Mouse (Mus musculus): ENCODE results near the gene Irx3. TPM values are rescaled to one million over a fixed set of nuclear protein-coding genes. Genes with fewer than 3 reads are reported as not detected.

Gene Irx3
- polyA plus RNA-seq, 1 experiment from 2014 or later: 36.6 TPM

DNA sequence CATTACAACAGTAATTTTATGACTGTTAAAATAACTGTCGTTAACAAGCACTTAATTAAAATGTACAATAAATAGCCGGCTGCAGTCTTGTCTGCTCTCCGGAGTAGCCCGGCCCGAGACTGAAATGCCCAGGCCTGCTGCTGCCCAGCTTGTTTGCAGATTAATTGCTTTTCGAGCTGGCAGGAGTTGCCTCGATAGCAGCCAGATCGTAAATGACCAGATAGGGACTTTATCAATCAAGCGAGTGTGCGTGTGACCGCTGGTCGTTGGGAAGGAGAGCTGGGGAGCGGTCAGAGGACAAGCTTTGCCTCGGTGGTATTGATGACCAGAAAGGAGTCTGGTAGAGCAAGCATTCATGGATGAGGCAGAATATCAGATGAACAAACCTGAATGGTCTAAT, 25.8 kb upstream of the Irx3 start:
- TF ChIP-seq CTCF (IDR thresholded peaks at IDR 0.05) (no peak), EP300 (IDR thresholded peaks at IDR 0.05) (no peak)
- Histone ChIP-seq H3K27ac (ENCODE audit: low read length) (no peak overlapping the region), H3K4me3 (ENCODE audit: low read depth, low read length) (no peak overlapping the region), H3K4me2 (replicated peaks; ENCODE audit: low read depth, low read length) (no peak overlapping the region), H3K9ac (replicated peaks; ENCODE audit: low read depth) (no peak overlapping the region), H3K27me3 (replicated peaks; ENCODE audit: insufficient read depth, low read length) (peaks cover 4% of the 10 kb centered on the region; the same call in 1 of the 2 replicates), H3K9me3 (ENCODE audit: low read length) (no peaks in the 10 kb centered on the region), H3K4me1 (ENCODE audit: insufficient read depth, low read depth, low read length) (no peaks in the 10 kb centered on the region), H3K36me3 (ENCODE audit: insufficient read depth, low read length) (no peaks in the 10 kb centered on the region)
- DNase-seq (ENCODE audit: low spot score): no peak
- 54% methylated on average over 14 of the region's 14 CpGs for WGBS
- no peak for ATAC-seq

DNA sequence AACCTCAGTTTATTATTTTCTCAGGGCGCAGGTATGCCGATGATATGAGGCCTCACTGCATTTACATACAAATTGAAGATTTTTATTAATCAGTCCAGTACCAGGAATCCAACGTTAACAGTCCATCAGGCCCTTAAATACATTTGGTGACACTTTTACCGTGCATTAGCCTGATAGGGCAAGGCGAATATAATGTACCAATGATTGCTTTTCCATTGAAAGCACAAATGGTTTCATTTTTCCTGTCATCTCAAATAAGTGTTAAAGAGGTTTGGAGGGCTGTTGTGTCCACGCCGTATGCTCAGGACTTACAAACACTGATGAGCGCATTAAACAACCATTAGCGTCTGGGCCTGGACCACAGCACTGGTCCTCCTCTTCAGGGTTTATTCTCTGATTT, 25.3 kb upstream of the Irx3 start:
- Histone ChIP-seq H3K4me3 (ENCODE audit: low read depth, low read length) (no peak overlapping the region), H3K36me3 (ENCODE audit: insufficient read depth, low read length) (no peaks in the 10 kb centered on the region), H3K9ac (replicated peaks; ENCODE audit: low read depth) (no peak overlapping the region), H3K27ac (ENCODE audit: low read length) (no peak overlapping the region), H3K27me3 (replicated peaks; ENCODE audit: insufficient read depth, low read length) (peaks cover 4% of the 10 kb centered on the region; the same call in 1 of the 2 replicates), H3K4me2 (replicated peaks; ENCODE audit: low read depth, low read length) (no peak overlapping the region), H3K9me3 (ENCODE audit: low read length) (no peaks in the 10 kb centered on the region), H3K4me1 (ENCODE audit: insufficient read depth, low read depth, low read length) (no peaks in the 10 kb centered on the region)
- ATAC-seq (no peak), DNase-seq (ENCODE audit: low spot score) (no peak)
- 84% methylated on average over 9 of the region's 9 CpGs for WGBS
- no peak for TF ChIP-seq EP300 (IDR thresholded peaks at IDR 0.05)
- no peak for TF ChIP-seq CTCF (IDR thresholded peaks at IDR 0.05)

DNA sequence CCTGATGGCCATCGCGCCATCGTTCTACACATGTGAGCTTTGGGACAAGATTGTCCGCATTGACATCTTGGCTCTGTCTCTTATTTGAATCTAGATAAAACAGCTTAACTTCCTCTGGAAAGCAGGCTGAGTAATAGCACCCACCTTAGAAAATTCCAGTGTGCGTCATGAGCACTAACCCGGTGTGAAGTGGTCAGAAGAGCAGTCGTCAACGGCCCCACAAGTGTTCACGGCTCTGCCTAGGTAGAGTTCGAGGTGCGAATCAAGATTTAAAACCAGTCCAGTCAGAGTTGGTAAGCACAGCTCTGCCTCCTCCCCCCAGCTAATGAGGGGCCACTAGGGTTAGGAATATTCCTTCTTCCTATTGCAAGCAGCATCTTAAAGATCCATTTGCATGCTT, 21.5 kb upstream of the Irx3 start:
- no peaks in the 10 kb centered on the region for H3K27me3 ChIP-seq (replicated peaks; ENCODE audit: insufficient read depth, low read length)
- no peaks in the 10 kb centered on the region for H3K9me3 ChIP-seq (ENCODE audit: low read length)
- WGBS: 69% methylated on average over 11 of the region's 11 CpGs
- H3K4me1 ChIP-seq (ENCODE audit: insufficient read depth, low read depth, low read length): peaks cover 3% of the 10 kb centered on the region; the same call in 1 of the 2 replicates
- H3K4me3 ChIP-seq (ENCODE audit: low read depth, low read length): no peak overlapping the region
- ATAC-seq: peak; percentile 85
- no peak overlapping the region for H3K9ac ChIP-seq (replicated peaks; ENCODE audit: low read depth)
- TF ChIP-seq EP300 (IDR thresholded peaks at IDR 0.05) (peak; percentile 38; the same call in 1 of the 2 replicates), CTCF (IDR thresholded peaks at IDR 0.05) (no peak)
- H3K36me3 ChIP-seq (ENCODE audit: insufficient read depth, low read length): no peaks in the 10 kb centered on the region
- no peak overlapping the region for H3K4me2 ChIP-seq (replicated peaks; ENCODE audit: low read depth, low read length)
- no peak overlapping the region for H3K27ac ChIP-seq (ENCODE audit: low read length)
- peak; percentile 80 for DNase-seq (ENCODE audit: low spot score)

DNA sequence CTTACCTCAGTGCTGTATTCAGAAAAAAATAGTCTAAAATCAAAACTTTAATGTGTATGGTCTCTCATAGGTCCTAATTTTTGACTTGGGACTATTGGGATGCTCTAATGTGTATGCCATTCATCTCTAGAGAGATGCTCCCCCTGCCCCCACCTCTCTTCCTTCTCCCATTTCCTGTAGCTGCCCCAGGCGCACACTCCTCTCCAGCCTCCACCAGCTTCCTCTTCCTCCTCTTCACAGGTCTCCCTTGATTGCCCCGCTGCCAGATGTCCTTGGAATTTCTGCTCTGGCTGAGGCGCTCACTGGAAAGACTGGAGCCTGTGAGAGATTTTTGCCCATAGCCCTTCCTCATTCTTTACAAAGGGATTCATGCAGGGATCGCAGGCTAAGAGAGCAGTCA, 20.9 kb upstream of the Irx3 start:
- peak; percentile 25 for ATAC-seq
- WGBS: 28% methylated on average over 4 of the region's 4 CpGs
- TF ChIP-seq CTCF (IDR thresholded peaks at IDR 0.05) (no peak), EP300 (IDR thresholded peaks at IDR 0.05) (no peak)

DNA sequence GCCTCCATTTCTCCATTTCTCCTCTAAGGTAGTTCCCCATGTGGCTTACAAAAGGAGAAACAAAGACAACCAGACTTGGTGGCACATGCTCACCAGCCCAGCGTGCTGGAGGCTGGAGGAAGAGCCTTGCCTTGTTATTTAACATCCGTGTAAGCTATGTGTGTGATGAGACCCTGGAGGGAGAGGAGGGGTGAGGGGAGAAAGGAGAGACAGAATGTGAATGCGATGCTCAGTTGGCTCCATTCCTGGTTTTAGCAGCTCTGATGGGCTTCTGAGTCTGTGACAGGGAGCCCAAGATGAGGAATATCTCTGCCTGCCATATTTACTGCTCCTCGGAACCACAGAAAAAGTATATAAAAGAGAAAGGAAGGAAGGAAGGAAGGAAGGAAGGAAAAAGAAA, 20.1 kb upstream of the Irx3 start:
- Histone ChIP-seq H3K27ac (ENCODE audit: low read length) (no peak overlapping the region), H3K4me1 (ENCODE audit: insufficient read depth, low read depth, low read length) (peaks cover 3% of the 10 kb centered on the region; the same call in 1 of the 2 replicates), H3K9me3 (ENCODE audit: low read length) (no peaks in the 10 kb centered on the region), H3K36me3 (ENCODE audit: insufficient read depth, low read length) (no peaks in the 10 kb centered on the region), H3K27me3 (replicated peaks; ENCODE audit: insufficient read depth, low read length) (no peaks in the 10 kb centered on the region), H3K9ac (replicated peaks; ENCODE audit: low read depth) (no peak overlapping the region), H3K4me3 (ENCODE audit: low read depth, low read length) (no peak overlapping the region), H3K4me2 (replicated peaks; ENCODE audit: low read depth, low read length) (no peak overlapping the region)
- ATAC-seq (no peak), DNase-seq (ENCODE audit: low spot score) (no peak)
- TF ChIP-seq CTCF (IDR thresholded peaks at IDR 0.05): no peak
- no peak for TF ChIP-seq EP300 (IDR thresholded peaks at IDR 0.05)
- 31% methylated on average over 4 of the region's 4 CpGs for WGBS

More for the DNA sequence above, 20.9 kb upstream of the Irx3 start:
- H3K4me1 ChIP-seq (ENCODE audit: insufficient read depth, low read depth, low read length): peaks cover 3% of the 10 kb centered on the region; the same call in 1 of the 2 replicates
- no peak overlapping the region for H3K4me2 ChIP-seq (replicated peaks; ENCODE audit: low read depth, low read length)
- H3K9me3 ChIP-seq (ENCODE audit: low read length): no peaks in the 10 kb centered on the region
- DNase-seq (ENCODE audit: low spot score): no peak
- no peak overlapping the region for H3K4me3 ChIP-seq (ENCODE audit: low read depth, low read length)
- no peak overlapping the region for H3K9ac ChIP-seq (replicated peaks; ENCODE audit: low read depth)
- H3K27me3 ChIP-seq (replicated peaks; ENCODE audit: insufficient read depth, low read length): no peaks in the 10 kb centered on the region
- H3K36me3 ChIP-seq (ENCODE audit: insufficient read depth, low read length): no peaks in the 10 kb centered on the region
- H3K27ac ChIP-seq (ENCODE audit: low read length): peak overlapping the region; percentile 15; the same call in 1 of the 2 replicates

DNA sequence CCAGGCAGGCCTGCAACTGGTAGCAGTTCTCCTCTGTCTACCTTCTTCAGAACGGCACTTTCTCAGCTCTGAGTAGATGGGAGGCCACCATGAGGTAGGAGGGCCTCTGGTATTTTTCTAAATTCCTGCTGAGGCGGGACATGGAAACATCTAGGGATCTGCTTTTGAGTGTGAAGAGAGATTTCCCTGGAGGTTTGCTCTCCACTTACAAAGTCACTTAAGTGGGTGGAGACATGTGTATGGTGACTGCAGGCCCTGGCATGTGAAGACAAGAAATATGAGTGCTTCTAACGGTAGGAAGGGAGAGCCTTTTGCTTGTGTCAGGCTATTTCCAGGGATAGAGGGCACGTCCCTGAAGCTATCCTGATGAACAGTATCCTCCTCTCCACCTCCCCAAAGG, 17.9 kb upstream of the Irx3 start:
- no peaks in the 10 kb centered on the region for H3K36me3 ChIP-seq (ENCODE audit: insufficient read depth, low read length)
- no peak overlapping the region for H3K27ac ChIP-seq (ENCODE audit: low read length)
- DNase-seq (ENCODE audit: low spot score) (peak; percentile 46), ATAC-seq (peak; percentile 66)
- 40% methylated on average over 4 of the region's 4 CpGs for WGBS
- no peak overlapping the region for H3K4me2 ChIP-seq (replicated peaks; ENCODE audit: low read depth, low read length)
- TF ChIP-seq EP300 (IDR thresholded peaks at IDR 0.05) (peak; percentile 23; the same call in 1 of the 2 replicates), CTCF (IDR thresholded peaks at IDR 0.05) (no peak)
- H3K27me3 ChIP-seq (replicated peaks; ENCODE audit: insufficient read depth, low read length): no peaks in the 10 kb centered on the region
- H3K4me1 ChIP-seq (ENCODE audit: insufficient read depth, low read depth, low read length): peaks cover 3% of the 10 kb centered on the region; the same call in 1 of the 2 replicates
- H3K9ac ChIP-seq (replicated peaks; ENCODE audit: low read depth): no peak overlapping the region
- H3K4me3 ChIP-seq (ENCODE audit: low read depth, low read length): no peak overlapping the region
- no peaks in the 10 kb centered on the region for H3K9me3 ChIP-seq (ENCODE audit: low read length)

DNA sequence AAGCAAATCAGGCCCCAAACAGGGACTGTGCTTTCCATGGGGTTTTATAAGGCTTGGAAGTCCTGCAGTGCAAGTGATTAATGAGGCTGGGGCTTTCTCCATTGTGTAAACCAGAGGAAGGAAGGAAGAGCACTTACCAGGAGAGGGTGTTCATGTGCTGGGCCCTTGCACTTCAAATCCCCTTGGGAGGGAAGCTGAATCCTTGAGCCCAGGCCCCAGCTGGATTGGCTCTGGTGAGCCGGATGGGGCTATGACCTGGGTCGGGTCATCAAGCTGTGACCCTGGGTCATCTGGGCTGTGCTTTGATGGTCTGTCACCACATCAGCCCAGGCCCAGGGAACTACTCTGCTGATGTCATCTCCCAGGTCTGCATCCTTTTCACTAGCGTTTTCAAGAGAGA, 16.9 kb upstream of the Irx3 start:
- H3K9me3 ChIP-seq (ENCODE audit: low read length): no peaks in the 10 kb centered on the region
- peaks cover 3% of the 10 kb centered on the region; the same call in 1 of the 2 replicates for H3K4me1 ChIP-seq (ENCODE audit: insufficient read depth, low read depth, low read length)
- H3K36me3 ChIP-seq (ENCODE audit: insufficient read depth, low read length): no peaks in the 10 kb centered on the region
- ATAC-seq (peak; percentile 41), DNase-seq (ENCODE audit: low spot score) (peak; percentile 44)
- H3K4me3 ChIP-seq (ENCODE audit: low read depth, low read length): no peak overlapping the region
- H3K27ac ChIP-seq (ENCODE audit: low read length): no peak overlapping the region
- WGBS: 16% methylated on average over 3 of the region's 3 CpGs
- no peak overlapping the region for H3K4me2 ChIP-seq (replicated peaks; ENCODE audit: low read depth, low read length)
- H3K9ac ChIP-seq (replicated peaks; ENCODE audit: low read depth): no peak overlapping the region
- H3K27me3 ChIP-seq (replicated peaks; ENCODE audit: insufficient read depth, low read length): no peaks in the 10 kb centered on the region
- TF ChIP-seq CTCF (IDR thresholded peaks at IDR 0.05): no peak
- TF ChIP-seq EP300 (IDR thresholded peaks at IDR 0.05): no peak
